Mouse (Mus musculus) gastrocnemius, adult 18-20 months (tissue): ENCODE data around the gene Slco1a6. TPM values are rescaled to one million over a fixed set of nuclear protein-coding genes. Genes with fewer than 3 reads are reported as not detected.
"Not testable (repeated sequence)": the region's sequence is repeated elsewhere in the genome, so short reads cannot be mapped to it uniquely, and the experiment has no call there.

Source experiments
- DNase-seq: peaks from one replicate; pipeline ENCODE4 v3.0.0; 2021; ENCODE audit warnings: low spot score
- long read RNA-seq, 2 experiments: library from polyadenylated mRNA; stranded (forward); transcript quantifications; one replicate each; pipeline ENCODE4 v2.0.0; 2021
- total RNA-seq, 2 experiments: library from RNA; stranded (reverse); gene quantifications; 2 replicates each; pipeline ENCODE4 v1.2.3; 2021

Slco1a6 gene
- total RNA-seq = under 1 TPM in 1 of 2 experiments, not detected in 1; 0.14 TPM
- long read RNA-seq, experiment 1 = 0 reads
- long read RNA-seq, experiment 2 = 0 reads

GRCm38 (mm10) chr6:142208421-142208820, at the start of gene Slco1a6:
TSS of gene Slco1a6 (minus strand) at chr6:142208521.
- no peak for DNase-seq

GRCm38 (mm10) chr6:142250738-142251307, 42.5 kb upstream of the Slco1a6 start:
- DNase-seq = not testable (repeated sequence)

- no peak for DNase-seq
Observed at GRCm38 (mm10) chr6:142245065-142245464, 36.7 kb upstream of the Slco1a6 start.

- DNase-seq = no peak
Observed at GRCm38 (mm10) chr6:142239468-142239867, 31.1 kb upstream of the Slco1a6 start.

DNA sequence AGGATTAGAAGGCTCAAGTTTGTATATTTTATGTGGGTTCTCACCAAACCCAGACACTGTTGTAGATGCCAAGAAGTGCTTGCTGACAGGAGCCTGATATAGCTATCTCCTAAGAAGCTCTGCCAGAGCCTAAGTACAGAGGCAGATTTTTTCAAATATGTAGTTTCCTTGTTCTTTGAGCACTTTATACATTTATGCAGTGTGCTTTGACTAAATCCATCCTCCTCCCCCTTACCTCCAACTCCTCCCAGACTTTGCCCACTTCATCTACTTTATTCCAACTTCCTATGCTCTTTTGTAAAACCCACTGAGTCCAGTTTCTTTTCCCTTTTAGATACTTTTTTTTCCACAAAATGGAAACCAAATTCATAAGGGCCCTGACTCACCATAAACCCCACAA, 11.8 kb upstream of the Slco1a6 start:
- DNase-seq = no peak

GRCm38 (mm10) chr6:142211821-142212220, 3.5 kb upstream of the Slco1a6 start:
- DNase-seq = no peak

DNA sequence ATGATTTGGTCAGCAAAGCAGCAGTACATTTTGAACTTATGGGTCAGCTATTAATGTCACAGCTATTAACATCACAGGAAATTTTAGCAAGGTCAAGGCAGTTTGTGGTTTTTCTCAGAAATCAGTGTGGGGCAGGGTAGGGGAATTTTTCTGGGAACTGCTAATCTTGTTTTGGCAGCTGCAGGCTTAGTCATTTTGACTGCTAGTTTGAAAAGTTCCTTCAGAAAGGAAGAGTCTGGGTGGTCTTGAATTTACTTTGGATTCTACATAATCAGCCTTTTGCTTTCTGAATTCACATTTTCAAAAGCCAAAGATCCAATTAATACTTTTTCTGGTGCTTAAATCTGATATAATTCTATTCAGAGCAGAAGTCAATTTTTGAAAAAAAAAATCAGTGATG, 1.4 kb upstream of the Slco1a6 start:
- DNase-seq = no peak

DNA sequence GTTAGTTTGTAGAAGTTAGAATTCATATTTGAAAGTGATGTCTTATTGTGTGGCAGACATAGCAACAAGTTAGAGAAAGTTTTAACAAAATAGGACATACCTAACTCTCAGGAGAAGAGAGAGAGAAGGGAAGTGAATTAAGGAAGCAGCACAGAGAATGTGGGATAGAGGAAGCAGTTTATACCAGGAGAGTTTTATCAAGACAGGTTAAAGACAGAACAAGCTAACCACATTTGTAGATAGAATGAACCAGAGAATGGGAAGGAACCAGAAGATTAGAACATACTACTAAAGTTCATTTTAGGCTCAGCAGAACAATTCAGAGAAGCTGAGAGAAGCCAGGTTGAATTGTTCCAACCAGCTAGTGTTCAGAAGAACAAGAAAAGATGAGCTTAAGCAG, 7.8 kb downstream of the Slco1a6 start:
- no peak for DNase-seq

- DNase-seq = no peak
Observed at GRCm38 (mm10) chr6:142194245-142194644, 14.1 kb downstream of the Slco1a6 start.

- DNase-seq = no peak
Observed at GRCm38 (mm10) chr6:142191962-142192361, 16.4 kb downstream of the Slco1a6 start.

DNA sequence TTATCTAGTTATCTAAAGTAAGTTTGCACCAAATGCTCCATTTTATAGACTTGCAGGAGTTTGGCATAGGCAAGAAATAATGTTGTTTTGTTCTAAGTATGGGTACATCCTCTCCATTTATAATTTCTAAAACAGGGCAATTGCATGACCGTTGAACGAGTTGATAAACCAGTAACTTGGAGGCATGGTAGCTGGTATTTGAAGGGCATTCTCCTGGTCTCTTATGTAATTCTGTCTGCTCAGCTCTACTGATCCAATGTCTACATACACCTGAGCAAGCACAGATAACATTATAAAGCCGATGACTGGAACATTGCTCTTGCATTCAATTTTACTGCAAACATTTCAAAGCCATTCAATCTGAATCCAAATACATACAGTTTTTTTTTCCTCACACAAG, 20.9 kb downstream of the Slco1a6 start:
- DNase-seq = no peak

- DNase-seq = no peak
Observed at GRCm38 (mm10) chr6:142185868-142186415, 22.4 kb downstream of the Slco1a6 start.

- DNase-seq = no peak
Observed at GRCm38 (mm10) chr6:142163406-142163805, 44.9 kb downstream of the Slco1a6 start.

GRCm38 (mm10) chr6:142161171-142161570, 47.1 kb downstream of the Slco1a6 start:
- DNase-seq = no peak

GRCm38 (mm10) chr6:142154081-142154480, 54.2 kb downstream of the Slco1a6 start:
- DNase-seq = peak; percentile 17

- no peak for DNase-seq
Observed at GRCm38 (mm10) chr6:142148371-142148770, 60.0 kb downstream of the Slco1a6 start.

DNA sequence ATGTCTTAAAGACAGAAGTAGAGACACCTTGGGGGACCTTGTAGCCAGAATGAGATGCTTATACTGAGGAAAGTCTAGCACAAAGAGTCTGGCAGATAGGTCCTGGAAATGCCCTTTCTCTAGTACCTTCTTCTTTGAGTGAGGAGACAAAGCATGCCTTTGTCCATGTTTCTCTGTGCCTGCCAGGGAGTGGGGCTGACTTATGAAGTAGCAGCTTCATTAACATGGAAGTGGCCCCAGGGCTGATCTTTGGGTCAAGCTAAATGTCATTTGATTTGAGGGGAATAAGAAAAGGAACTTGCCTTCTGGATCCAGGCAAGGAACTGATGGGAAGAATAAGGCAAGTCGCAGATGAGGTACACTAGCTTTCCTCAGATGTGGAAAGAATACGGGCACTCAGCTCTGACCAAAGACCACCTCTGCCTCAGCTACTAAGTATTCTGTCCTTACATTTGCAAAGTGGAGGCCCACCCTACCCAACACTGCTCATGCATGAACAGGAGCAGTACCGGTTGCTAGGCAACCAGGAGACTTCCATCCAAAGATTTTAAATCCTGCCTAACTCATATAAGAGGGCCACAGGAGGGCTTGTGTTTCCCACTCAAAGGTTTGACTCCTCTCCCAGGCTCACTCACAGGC, 96.5 kb downstream of the Slco1a6 start:
- DNase-seq = no peak

- no peak for DNase-seq
Observed at GRCm38 (mm10) chr6:142091126-142091525, 117.2 kb downstream of the Slco1a6 start.

- not testable (repeated sequence) for DNase-seq
Observed at GRCm38 (mm10) chr6:142058281-142058680, 150.0 kb downstream of the Slco1a6 start.

DNA sequence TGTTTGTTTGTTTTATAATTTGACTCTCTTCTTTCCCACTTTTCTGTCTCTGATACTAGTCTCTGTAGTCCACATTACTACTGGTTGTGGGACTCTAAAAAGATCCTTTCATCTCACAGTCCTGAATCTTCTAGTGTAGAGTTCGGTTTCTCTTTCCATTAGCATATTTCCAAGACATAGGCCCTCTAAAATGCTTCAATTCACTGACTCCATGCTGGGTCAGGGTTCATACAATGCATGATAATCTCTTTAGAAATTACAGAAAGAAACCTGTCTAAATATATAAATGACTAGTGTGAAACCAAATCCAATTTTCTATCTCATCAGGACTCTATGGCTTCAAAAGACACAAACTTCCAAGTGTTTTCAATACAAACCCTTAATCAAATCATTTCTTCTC, 160.6 kb downstream of the Slco1a6 start:
- no peak for DNase-seq

GRCm38 (mm10) chr6:142045746-142046145, 162.6 kb downstream of the Slco1a6 start:
- no peak for DNase-seq

- no peak for DNase-seq
Observed at GRCm38 (mm10) chr6:142041896-142042295, 166.4 kb downstream of the Slco1a6 start.
